Mouse (Mus musculus) megakaryocyte, embryonic 14.5 days (primary cell): ENCODE results near the gene Hoxc11.

Source experiments
- FLI1 ChIP-seq: IDR thresholded peaks from 2 replicates; pipeline ENCODE4 v1.6.1; 2012; ENCODE audit warnings: low read length, inconsistent platforms, mixed read lengths
- GATA1 ChIP-seq: IDR thresholded peaks from 3 replicates; pipeline ENCODE4 v1.6.1; 2012; ENCODE audit warnings: mixed read lengths, low read length, inconsistent platforms, borderline replicate concordance

DNA sequence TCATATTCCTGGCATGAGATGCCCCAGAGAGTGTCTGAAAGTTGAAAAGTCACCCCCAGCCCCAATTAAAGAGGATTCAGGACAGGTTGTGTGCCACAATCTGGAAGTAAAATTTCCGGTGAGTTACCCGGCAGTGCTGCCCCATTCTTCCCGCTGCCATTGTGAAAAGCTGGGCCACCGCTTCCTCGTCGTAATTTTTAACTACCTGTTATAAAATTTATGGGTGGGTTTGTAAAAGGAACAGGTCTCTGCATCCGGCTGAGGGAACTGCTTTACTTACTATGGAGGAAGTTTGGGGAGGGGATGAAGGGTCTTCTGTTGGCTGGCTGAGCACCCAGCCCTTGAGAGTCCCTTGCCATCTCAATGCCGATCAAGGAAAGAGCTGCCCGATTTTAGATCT lies 42.3 kb downstream of the Hoxc11 start:
- TF ChIP-seq GATA1 (no peak), FLI1 (no peak)
